In genomic region chr2:154142580-154142979, GRCm38 (mm10) we compare ENCODE assay signal across 29 mouse cellular contexts. TPM values are rescaled to one million over a fixed set of nuclear protein-coding genes. Genes with fewer than 3 reads are reported as not detected.
DNase-seq lines count a peak whose midpoint lies in the region; ATAC-seq and TF ChIP-seq lines count a peak whose summit lies in the region.
"Had no signal": no experiment of that assay in that cellular context is flagged by ENCODE, and none has a peak within 500 bp of the region (broad histone marks: within the 10 kb centered on the region; RNA-seq: fewer than 3 reads in every experiment).

Gene Bpifa1 (plus strand): TSS chr2:154142880.

- DNase-seq in lung, postnatal 0 days (ENCODE audit: low spot score), result no peak
- DNase-seq in layer of hippocampus, adult 9-11 months, result no peak
- DNase-seq: adrenal gland, adult 2 months; adrenal gland, postnatal 14 days; cerebellum, adult 11 months; cerebellum, adult 2 months; cerebellum, adult 9-11 months; cerebellum, postnatal 25 days; forebrain, postnatal 0 days; gastrocnemius, adult 2 months; gastrocnemius, postnatal 14 days; heart, adult 18-20 months; heart, postnatal 10 days; heart, postnatal 36 days had no signal

- H3K9ac ChIP-seq in heart, embryonic 16.5 days (ENCODE audit: low read length), result no peak within 1 kb of the TSS
- H3K9ac ChIP-seq in heart, embryonic 12.5 days, result no peak within 1 kb of the TSS
- no peak within 1 kb of the TSS for H3K9ac ChIP-seq in lung, embryonic 15.5 days
- no peak within 1 kb of the TSS for H3K9ac ChIP-seq in lung, postnatal 0 days (replicated peaks; ENCODE audit: low read depth)
- no peak within 1 kb of the TSS for H3K9ac ChIP-seq in embryonic facial prominence, embryonic 15.5 days
- H3K9ac ChIP-seq: embryonic facial prominence, embryonic 13.5 days; forebrain, postnatal 0 days; hindbrain, embryonic 13.5 days had no signal

- no peaks in the 10 kb centered on the region for H3K27me3 ChIP-seq in heart, embryonic 16.5 days (ENCODE audit: control insufficient read depth, insufficient read depth, low read length)
- H3K27me3 ChIP-seq in heart, embryonic 12.5 days (replicated peaks), result no peaks in the 10 kb centered on the region
- H3K27me3 ChIP-seq in lung, embryonic 15.5 days, result no peaks in the 10 kb centered on the region
- no peaks in the 10 kb centered on the region for H3K27me3 ChIP-seq in lung, postnatal 0 days (replicated peaks; ENCODE audit: insufficient read depth, low read length)
- H3K27me3 ChIP-seq in embryonic facial prominence, embryonic 15.5 days, result no peaks in the 10 kb centered on the region
- H3K27me3 ChIP-seq: embryonic facial prominence, embryonic 13.5 days; hindbrain, embryonic 13.5 days had no signal

- TF ChIP-seq CTCF in lung, postnatal 0 days (IDR thresholded peaks at IDR 0.05), result no peak

- no peaks in the 10 kb centered on the region for H3K9me3 ChIP-seq in heart, embryonic 16.5 days (replicated peaks; ENCODE audit: control insufficient read depth, low read length)
- H3K9me3 ChIP-seq in heart, embryonic 12.5 days (replicated peaks), result no peaks in the 10 kb centered on the region
- H3K9me3 ChIP-seq in lung, embryonic 15.5 days, result no peaks in the 10 kb centered on the region
- H3K9me3 ChIP-seq in lung, postnatal 0 days (ENCODE audit: low read length), result no peaks in the 10 kb centered on the region
- no peaks in the 10 kb centered on the region for H3K9me3 ChIP-seq in embryonic facial prominence, embryonic 15.5 days (replicated peaks)
- H3K9me3 ChIP-seq: embryonic facial prominence, embryonic 13.5 days; heart, embryonic 10.5 days; hindbrain, embryonic 10.5 days; hindbrain, embryonic 13.5 days had no signal

- no peak within 1 kb of the TSS for H3K4me2 ChIP-seq in heart, embryonic 16.5 days (ENCODE audit: low read depth, low read length)
- H3K4me2 ChIP-seq in heart, embryonic 12.5 days, result no peak within 1 kb of the TSS
- no peak within 1 kb of the TSS for H3K4me2 ChIP-seq in lung, embryonic 15.5 days
- H3K4me2 ChIP-seq in lung, postnatal 0 days (replicated peaks; ENCODE audit: low read depth, low read length), result no peak within 1 kb of the TSS
- H3K4me2 ChIP-seq in embryonic facial prominence, embryonic 15.5 days (replicated peaks), result no peak within 1 kb of the TSS
- H3K4me2 ChIP-seq: embryonic facial prominence, embryonic 13.5 days; hindbrain, embryonic 13.5 days had no signal

- H3K4me3 ChIP-seq in heart, embryonic 16.5 days (ENCODE audit: low read length), result no peak within 1 kb of the TSS
- no peak within 1 kb of the TSS for H3K4me3 ChIP-seq in heart, embryonic 12.5 days
- no peak within 1 kb of the TSS for H3K4me3 ChIP-seq in lung, embryonic 15.5 days
- H3K4me3 ChIP-seq in lung, postnatal 0 days (ENCODE audit: low read depth, low read length), result no peak within 1 kb of the TSS
- H3K4me3 ChIP-seq in embryonic facial prominence, embryonic 15.5 days (replicated peaks), result no peak within 1 kb of the TSS
- H3K4me3 ChIP-seq: embryonic facial prominence, embryonic 13.5 days; gastrocnemius, adult 2 months; heart, embryonic 10.5 days; hindbrain, embryonic 10.5 days; hindbrain, embryonic 13.5 days had no signal

- no peaks in the 10 kb centered on the region for H3K36me3 ChIP-seq in heart, embryonic 16.5 days (ENCODE audit: control insufficient read depth, insufficient read depth)
- no peaks in the 10 kb centered on the region for H3K36me3 ChIP-seq in heart, embryonic 12.5 days
- no peaks in the 10 kb centered on the region for H3K36me3 ChIP-seq in lung, embryonic 15.5 days
- H3K36me3 ChIP-seq in lung, postnatal 0 days (ENCODE audit: insufficient read depth, low read length), result no peaks in the 10 kb centered on the region
- no peaks in the 10 kb centered on the region for H3K36me3 ChIP-seq in embryonic facial prominence, embryonic 15.5 days
- H3K36me3 ChIP-seq: embryonic facial prominence, embryonic 13.5 days; heart, embryonic 10.5 days; hindbrain, embryonic 10.5 days; hindbrain, embryonic 13.5 days had no signal

- TF ChIP-seq EP300 in lung, postnatal 0 days (IDR thresholded peaks at IDR 0.05), result no peak

- H3K4me1 ChIP-seq in heart, embryonic 16.5 days (ENCODE audit: control insufficient read depth, insufficient read depth, low read length), result no peaks in the 10 kb centered on the region
- no peaks in the 10 kb centered on the region for H3K4me1 ChIP-seq in heart, embryonic 12.5 days (replicated peaks)
- no peaks in the 10 kb centered on the region for H3K4me1 ChIP-seq in lung, embryonic 15.5 days
- H3K4me1 ChIP-seq in lung, postnatal 0 days (ENCODE audit: insufficient read depth, low read depth, low read length), result no peaks in the 10 kb centered on the region
- no peaks in the 10 kb centered on the region for H3K4me1 ChIP-seq in embryonic facial prominence, embryonic 15.5 days
- H3K4me1 ChIP-seq: embryonic facial prominence, embryonic 13.5 days; heart, embryonic 10.5 days; hindbrain, embryonic 10.5 days had no signal

- 76% methylated on average over 4 of the region's 4 CpGs for WGBS in heart, embryonic 16.5 days
- WGBS in heart, embryonic 12.5 days, result 71% methylated on average over 4 of the region's 4 CpGs
- 73% methylated on average over 4 of the region's 4 CpGs for WGBS in lung, embryonic 15.5 days
- 72% methylated on average over 4 of the region's 4 CpGs for WGBS in lung, postnatal 0 days
- WGBS in embryonic facial prominence, embryonic 15.5 days, result 79% methylated on average over 4 of the region's 4 CpGs

- no peak for ATAC-seq in heart, embryonic 16.5 days (replicated peaks; ENCODE audit: extremely low read depth, insufficient read depth, low FRiP score)
- no peak for ATAC-seq in heart, embryonic 12.5 days (ENCODE audit: insufficient number of reproducible peaks, low FRiP score)
- no peak for ATAC-seq in lung, embryonic 15.5 days (ENCODE audit: borderline replicate concordance, extremely low read depth, low FRiP score, low TSS enrichment)
- ATAC-seq in lung, postnatal 0 days, result no peak
- ATAC-seq in embryonic facial prominence, embryonic 15.5 days (ENCODE audit: insufficient number of reproducible peaks, low FRiP score, low TSS enrichment, low read depth), result no peak
- ATAC-seq: CD4-positive, CD25-positive, alpha-beta regulatory T cell, adult 4 months; forebrain, embryonic 14.5 days; forebrain, postnatal 0 days; hindbrain, embryonic 16.5 days had no signal

- H3K27ac ChIP-seq in heart, embryonic 16.5 days (ENCODE audit: low read length), result no peak within 1 kb of the TSS
- H3K27ac ChIP-seq in heart, embryonic 12.5 days (ENCODE audit: poor library complexity, severe bottlenecking), result no peak within 1 kb of the TSS
- no peak within 1 kb of the TSS for H3K27ac ChIP-seq in lung, embryonic 15.5 days
- H3K27ac ChIP-seq in lung, postnatal 0 days (ENCODE audit: low read length), result no peak within 1 kb of the TSS
- H3K27ac ChIP-seq in embryonic facial prominence, embryonic 15.5 days (replicated peaks), result no peak within 1 kb of the TSS
- H3K27ac ChIP-seq: embryonic facial prominence, embryonic 13.5 days; gastrocnemius, adult 2 months; heart, embryonic 10.5 days; hindbrain, embryonic 10.5 days; hindbrain, embryonic 13.5 days had no signal

RNA-seq across cellular contexts. Expression of gene Bpifa1, which starts in this region (rescaled TPM):
- polyA plus RNA-seq in heart, embryonic 16.5 days (2015; fragmentation: Nextera tagmentation; extraction: Ambion mirVana), result 15.4 and 26.0 TPM in 2 replicates
- not detected in 2 replicates for polyA plus RNA-seq in heart, embryonic 12.5 days (2016; fragmentation: Nextera tagmentation; extraction: Ambion mirVana)
- polyA plus RNA-seq in lung, embryonic 15.5 days (2015; fragmentation: Nextera tagmentation; extraction: Ambion mirVana), result 2.2 and 18.2 TPM in 2 replicates
- 5.1 and 5.4 TPM in 2 replicates for polyA plus RNA-seq in lung, postnatal 0 days (2015; fragmentation: Nextera tagmentation; extraction: Ambion mirVana)
- 209 and 581 TPM in 2 replicates for polyA plus RNA-seq in embryonic facial prominence, embryonic 15.5 days (2015; fragmentation: Nextera tagmentation; extraction: Ambion mirVana)
- polyA plus RNA-seq: adrenal gland, adult 2 months; C2C12; CD4-positive, CD25-positive, alpha-beta regulatory T cell, adult 4 months; cerebellum, adult 2 months; forebrain, embryonic 11.5 days; forebrain, embryonic 14.5 days; frontal cortex, adult 2 months; heart, embryonic 10.5 days; heart, embryonic 14.5 days; hindbrain, embryonic 13.5 days; hindbrain, embryonic 16.5 days had no signal
